ENCODE assay signal across 9 mouse cellular contexts in genomic region chr8:83049171-83049601, GRCm38 (mm10).
DNase-seq lines count a peak whose midpoint lies in the region; TF ChIP-seq lines count a peak whose summit lies in the region.
"Had no signal": no experiment of that assay in that cellular context is flagged by ENCODE, and none has a peak within 500 bp of the region (broad histone marks: within the 10 kb centered on the region; RNA-seq: fewer than 3 reads in every experiment).

No protein-coding gene starts in this region.

- H3K27me3 ChIP-seq in liver, adult 2 months (ENCODE audit: control insufficient read depth, insufficient read depth, low read length): no peaks in the 10 kb centered on the region

- H3K9ac ChIP-seq in liver, adult 2 months (ENCODE audit: low read depth, low read length): no peak overlapping the region

- TF ChIP-seq POLR2A in liver, adult 2 months (IDR thresholded peaks at IDR 0.05; ENCODE audit: extremely low read depth, insufficient read depth, low read length): no peak

- no peaks in the 10 kb centered on the region for H3K79me2 ChIP-seq in liver, adult 2 months (ENCODE audit: control insufficient read depth, insufficient read depth, low read length)

- DNase-seq in liver, adult 2 months (ENCODE audit: extremely low read depth, low read depth, low spot score): no peak
- DNase-seq in liver: no peak
- DNase-seq in forelimb bud, embryonic 11.5 days (ENCODE audit: low read depth, low spot score): peak; percentile 67
- DNase-seq in kidney, postnatal 4 days: peak; percentile 26 to 47
- DNase-seq in skeletal muscle tissue, adult 2 months (ENCODE audit: low read depth, low spot score): peak; percentile 65
- no peak for DNase-seq in adrenal gland, postnatal 10 days
- DNase-seq in left cerebral cortex, adult 2 months (ENCODE audit: extremely low spot score in 1 of 2, low spot score in 2 of 2): no peak
- no peak for DNase-seq in thymus, postnatal 14 days

- no peak overlapping the region for H3K4me3 ChIP-seq in liver, adult 2 months (ENCODE audit: insufficient read depth, low read depth, low read length)
- no peak overlapping the region for H3K4me3 ChIP-seq in left cerebral cortex, adult 2 months

- 75% methylated on average over 7 of the region's 7 CpGs for WGBS in liver, adult 2 months

- H3K4me1 ChIP-seq in liver, adult 2 months (ENCODE audit: control insufficient read depth, insufficient read depth, low read length): no peaks in the 10 kb centered on the region

- H3K27ac ChIP-seq in liver, adult 2 months (replicated peaks; ENCODE audit: insufficient read depth, low read depth, low read length): peak overlapping the region; percentile 5; the same call in 1 of the 2 replicates
- H3K27ac ChIP-seq in left cerebral cortex, adult 2 months: no peak overlapping the region

- no peak for TF ChIP-seq CTCF in liver, adult 2 months (IDR thresholded peaks at IDR 0.05; ENCODE audit: low read depth, low read length)
- TF ChIP-seq CTCF in left cerebral cortex, adult 2 months (IDR thresholded peaks at IDR 0.05): no peak

- no peaks in the 10 kb centered on the region for H3K36me3 ChIP-seq in liver, adult 2 months (ENCODE audit: control insufficient read depth, insufficient read depth, low read length)
- H3K36me3 ChIP-seq: G1E had no signal

- intact Hi-C loops in left cerebral cortex, adult 2 months (cut with DNase I): no loop called here

Comparison
In these comparisons a context has a peak if more than half of its experiments do, and no peak if none do; other contexts are left out.
1. DNase-seq: peak in forelimb bud, embryonic 11.5 days (single experiment), kidney, postnatal 4 days (2 of 2) and skeletal muscle tissue, adult 2 months (single experiment); none in liver, adult 2 months (single experiment), liver (single experiment), adrenal gland, postnatal 10 days (single experiment), left cerebral cortex, adult 2 months (0 of 2) and thymus, postnatal 14 days (single experiment).